Mouse (Mus musculus): ENCODE measurements at regions not wholly inside any gene's neighbourhood (a gene's known extent, or its start where the extent isn't known, plus 50 kb on each side); places are given as distances from the start of the nearest gene placed in this dataset.

GRCm38 (mm10) chr14:71203459-71203858, 603.8 kb upstream of the Fam160b2 start:
- TF ChIP-seq CTCF (IDR thresholded peaks at IDR 0.05; ENCODE audit: low read depth, low read length) = no peak
- no peak for TF ChIP-seq POLR2A (IDR thresholded peaks at IDR 0.05; ENCODE audit: extremely low read depth, insufficient read depth, low read length)
